Mouse (Mus musculus) adrenal gland, adult 2 months (tissue): ENCODE data around the gene Lrrc36. TPM values are rescaled to one million over a fixed set of nuclear protein-coding genes. Genes with fewer than 3 reads are reported as not detected.

Source experiments
- DNase-seq: peaks from one replicate; pipeline ENCODE4 v3.0.0; 2021
- polyA plus RNA-seq: library from polyadenylated mRNA; depleted of rRNA; stranded (reverse); fragments of >200 nt; gene quantifications from 2 replicates; pipeline ENCODE4 v1.2.3, GENCODE M21; 2012
- total RNA-seq, 2 experiments: library from RNA; stranded (reverse); gene quantifications; 2 replicates each; pipeline ENCODE4 v1.2.3; 2021

Lrrc36 gene
- total and polyA plus RNA-seq, 3 experiments: 1.5 to 3.0 (median 2.7) TPM

- no peak for DNase-seq
Measured at GRCm38 (mm10) chr8:105431743-105432515, 18.6 kb downstream of the Lrrc36 start.

DNA sequence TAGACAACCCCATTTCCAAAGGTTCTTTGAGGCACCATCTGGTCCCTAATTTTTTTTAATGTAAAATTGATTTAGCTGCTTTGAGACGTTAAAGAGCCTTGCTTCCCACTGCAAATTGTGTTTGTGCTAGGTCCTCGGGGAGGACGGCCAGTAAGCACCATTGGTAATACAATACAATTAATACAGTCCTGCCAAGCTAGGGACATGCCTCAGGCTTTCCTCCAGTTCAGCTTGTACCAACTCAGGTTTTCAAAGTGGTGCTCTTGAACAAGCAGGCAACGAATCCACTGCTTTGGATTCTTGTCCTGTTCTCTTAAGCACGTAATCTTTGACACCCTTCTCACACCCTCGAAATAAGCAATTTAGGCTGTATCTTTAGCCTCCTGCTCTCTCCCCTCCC lies 19.6 kb downstream of the Lrrc36 start:
- no peak for DNase-seq

- DNase-seq: no peak
Measured at GRCm38 (mm10) chr8:105433511-105433910, 20.1 kb downstream of the Lrrc36 start.

GRCm38 (mm10) chr8:105434136-105434535 lies 20.8 kb downstream of the Lrrc36 start:
- DNase-seq: no peak

DNA sequence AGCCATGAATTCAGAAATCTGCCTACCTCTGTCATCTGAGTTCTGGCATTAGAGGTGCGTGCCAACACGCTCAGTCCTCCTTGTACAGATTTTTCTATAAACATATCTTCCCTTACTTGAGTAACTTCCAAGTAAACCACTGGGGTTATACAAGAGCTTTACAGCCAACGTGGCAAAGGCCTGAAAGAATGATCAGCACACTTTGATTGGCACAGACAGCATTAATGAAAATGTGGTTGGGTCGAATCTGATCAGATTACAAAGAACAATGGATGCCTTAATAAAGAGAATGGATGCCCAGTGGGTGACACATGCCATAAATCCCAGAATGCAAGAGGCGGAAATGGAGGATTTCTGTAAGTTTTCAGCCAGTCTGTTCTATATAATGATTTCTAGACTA lies 22.8 kb downstream of the Lrrc36 start:
- no peak for DNase-seq

GRCm38 (mm10) chr8:105437078-105437748 lies 23.8 kb downstream of the Lrrc36 start:
- no peak for DNase-seq

DNA sequence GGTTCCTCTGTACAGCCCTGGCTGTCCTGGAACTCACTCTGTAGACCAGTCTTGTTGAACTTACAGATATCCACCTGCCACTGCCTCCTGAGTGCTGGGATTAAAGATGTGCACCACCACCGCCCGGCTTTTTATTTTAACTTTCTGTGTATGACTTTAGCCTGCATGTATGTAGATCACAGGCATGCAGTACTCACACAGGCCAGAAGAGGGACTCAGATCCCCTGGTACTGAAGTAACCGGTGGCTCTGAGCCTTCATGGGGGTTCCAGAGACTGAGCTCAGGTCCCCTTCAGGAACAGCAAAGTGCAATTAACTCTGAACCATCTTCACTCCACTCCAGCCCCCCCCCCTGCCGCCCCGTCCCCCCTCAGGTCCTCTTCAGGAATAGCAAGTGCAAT lies 25.5 kb downstream of the Lrrc36 start:
- no peak for DNase-seq

DNA sequence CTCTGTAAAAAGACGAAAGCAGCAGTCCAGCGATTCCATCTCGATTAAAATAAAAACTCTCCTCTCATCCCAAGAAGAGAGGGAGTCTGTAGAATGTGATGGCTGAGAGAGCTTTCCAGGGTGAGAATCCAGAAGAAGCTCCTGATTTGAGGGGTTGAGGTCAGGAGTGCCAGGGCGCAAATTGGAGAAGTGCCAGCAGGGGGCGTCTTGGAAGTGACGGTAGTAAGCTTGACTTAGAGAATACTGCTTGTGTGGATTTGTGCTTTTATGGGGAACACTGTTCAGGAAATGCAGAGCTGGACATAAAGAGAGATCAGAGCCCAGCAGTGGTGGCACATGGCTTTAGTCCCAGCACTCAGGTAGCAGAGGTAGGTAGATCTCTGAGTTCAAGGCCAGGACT lies 28.1 kb downstream of the Lrrc36 start:
- DNase-seq: no peak

DNA sequence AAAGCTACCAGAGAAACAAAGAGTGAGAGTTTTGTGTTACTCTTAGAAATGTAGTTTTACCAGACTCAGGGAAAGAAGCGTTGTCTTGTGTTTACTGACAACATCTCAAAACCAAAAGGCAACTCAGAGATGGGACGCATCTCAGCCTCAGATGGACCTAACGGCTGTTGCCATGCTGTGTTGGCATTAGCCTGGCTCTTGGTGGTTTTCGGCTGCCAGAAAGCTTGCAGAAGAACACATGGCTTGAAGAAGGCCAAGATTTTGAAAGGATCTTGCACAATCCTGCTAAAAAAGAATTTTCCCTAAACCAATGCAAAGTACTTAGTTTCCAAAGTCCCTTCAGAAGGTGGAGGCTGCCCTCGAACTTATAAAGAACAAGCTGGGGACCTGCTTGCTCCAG lies 29.3 kb downstream of the Lrrc36 start:
- no peak for DNase-seq

- no peak for DNase-seq
Measured at GRCm38 (mm10) chr8:105445296-105446126, 32.1 kb downstream of the Lrrc36 start.

DNA sequence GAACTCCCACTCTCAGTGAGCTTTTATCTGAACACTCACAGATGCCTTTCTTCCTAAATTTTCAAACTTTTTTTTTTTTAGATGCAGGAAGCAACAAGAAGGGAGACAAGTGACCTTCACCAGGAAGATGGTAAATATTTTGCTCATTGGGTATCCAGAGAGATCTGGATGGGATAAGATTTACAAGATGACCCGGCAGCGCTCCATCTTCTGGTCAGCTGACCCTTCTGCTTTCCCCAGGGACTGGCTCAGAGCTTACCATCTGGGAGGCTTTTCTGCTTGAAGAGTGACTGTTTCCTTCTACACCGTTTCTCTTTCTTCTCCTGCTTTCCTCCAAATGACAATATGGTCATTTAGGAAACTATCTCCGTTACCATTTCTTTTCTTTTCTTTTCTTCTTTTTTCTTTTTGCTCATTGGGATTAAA lies 32.8 kb downstream of the Lrrc36 start:
- no peak for DNase-seq

DNA sequence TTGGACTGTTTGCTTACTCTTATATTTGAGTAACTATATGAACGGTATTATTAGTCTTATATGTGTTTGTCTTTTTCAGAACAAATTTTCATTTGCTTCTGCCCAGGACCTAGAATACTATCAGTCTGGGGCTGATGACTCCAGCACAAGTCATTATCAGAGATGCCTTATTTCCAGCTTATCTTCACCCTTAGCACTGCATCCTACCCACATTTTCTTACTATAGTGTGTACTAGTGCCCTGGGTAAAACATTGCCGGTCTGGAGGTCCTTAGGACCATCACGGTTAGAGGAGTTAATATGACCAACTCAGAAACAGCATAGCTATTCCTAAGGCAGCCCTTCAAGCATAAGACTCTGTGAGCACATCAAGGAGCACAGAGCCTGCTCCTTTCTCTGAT lies 34.8 kb downstream of the Lrrc36 start:
- no peak for DNase-seq

- no peak for DNase-seq
Measured at GRCm38 (mm10) chr8:105448596-105448995, 35.2 kb downstream of the Lrrc36 start.

DNA sequence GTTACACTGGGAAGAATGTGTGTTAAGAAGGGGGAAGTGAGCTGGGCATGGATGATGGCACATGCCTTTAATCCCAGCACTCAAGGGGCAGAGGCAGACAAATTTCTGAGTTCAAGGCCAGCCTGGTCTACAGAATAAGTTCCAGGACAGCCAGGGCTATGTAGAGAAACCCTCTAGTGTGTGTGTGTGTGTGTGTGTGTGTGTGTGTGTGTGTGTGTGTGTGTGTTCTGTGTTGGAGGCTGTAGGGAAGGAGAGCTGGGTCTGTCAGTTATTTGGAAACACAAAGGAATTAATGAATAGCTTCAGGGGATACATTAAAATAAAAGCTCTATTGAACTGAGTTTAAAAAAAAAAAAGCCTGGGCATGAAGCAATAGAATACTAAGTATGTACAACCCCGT lies 37.6 kb downstream of the Lrrc36 start:
- no peak for DNase-seq

DNA sequence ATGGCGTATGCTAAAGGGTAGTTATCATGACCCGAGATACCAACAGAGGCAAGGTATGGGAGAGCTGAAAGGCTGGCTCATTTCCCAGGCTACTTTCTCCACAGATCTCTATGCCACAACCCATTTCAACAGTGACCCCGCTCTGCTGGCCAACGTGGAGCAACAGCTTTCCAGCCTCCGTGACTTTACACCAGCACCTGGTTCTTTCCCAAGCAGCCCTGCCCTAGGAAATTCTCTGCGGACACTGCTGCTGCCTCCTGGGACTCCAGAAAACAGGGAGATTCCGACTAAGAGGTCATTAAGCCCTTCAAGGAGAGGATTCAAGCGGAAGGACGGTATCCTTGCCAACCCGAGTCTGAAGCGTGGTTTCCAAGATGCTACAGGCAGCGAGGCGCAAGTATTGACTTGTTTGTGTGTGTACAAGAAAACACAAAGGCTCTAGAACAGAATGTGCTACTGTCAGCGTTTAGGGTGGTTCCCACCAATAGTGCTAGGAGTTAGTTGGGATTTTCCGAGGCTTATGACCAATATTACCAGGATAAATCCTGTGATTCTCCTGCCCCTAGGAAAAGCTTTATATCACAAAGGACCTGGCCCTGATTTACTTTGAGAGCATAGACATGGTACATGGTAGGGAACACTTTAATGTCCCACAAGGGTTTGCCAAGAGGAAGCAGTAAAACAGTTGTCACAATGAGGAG lies 38.7 kb downstream of the Lrrc36 start:
- no peak for DNase-seq

DNA sequence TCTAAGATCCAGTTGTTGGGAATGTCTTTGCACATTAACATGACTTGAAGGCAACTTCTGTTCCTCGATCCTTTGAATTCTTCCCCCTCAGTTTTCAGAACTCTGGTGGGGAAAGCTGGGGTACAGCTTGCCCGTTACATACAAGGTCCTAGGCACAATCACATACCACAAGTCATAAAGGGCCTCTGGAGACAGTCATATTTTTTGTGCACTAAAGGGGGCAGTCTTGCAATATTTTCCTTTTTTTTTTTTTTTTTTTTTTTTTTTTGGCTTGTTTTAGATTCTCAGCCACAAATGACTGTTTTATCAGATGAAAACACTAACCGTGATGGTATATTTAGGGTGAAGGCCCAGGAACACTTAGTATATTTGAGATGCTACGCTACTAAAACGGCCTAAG lies 39.9 kb downstream of the Lrrc36 start:
- no peak for DNase-seq

- peak; percentile 46 for DNase-seq
Measured at GRCm38 (mm10) chr8:105454088-105454487, 40.7 kb downstream of the Lrrc36 start.

- DNase-seq: no peak
Measured at GRCm38 (mm10) chr8:105455218-105455617, 41.8 kb downstream of the Lrrc36 start.

GRCm38 (mm10) chr8:105461085-105461803 lies 47.9 kb downstream of the Lrrc36 start:
- no peak for DNase-seq

DNA sequence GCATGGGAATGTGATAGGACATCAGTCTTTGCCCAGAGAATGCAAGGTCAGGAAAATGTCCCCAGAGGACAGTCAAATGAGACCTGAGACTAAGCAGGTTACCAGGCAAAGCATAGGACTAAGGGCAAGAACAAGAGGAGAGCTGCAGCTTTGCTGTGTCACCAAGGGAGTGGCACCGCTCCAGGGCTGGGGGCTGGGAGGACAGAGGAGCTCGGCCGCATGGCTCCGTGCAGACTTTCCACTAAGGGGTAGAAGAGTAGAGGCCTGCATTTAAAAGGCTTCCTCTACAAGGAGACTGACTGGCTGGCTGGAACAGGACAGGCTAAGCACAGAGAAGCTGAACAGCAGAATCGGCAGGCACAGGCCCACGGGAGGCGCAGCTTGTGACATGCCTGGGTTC lies 51.2 kb downstream of the Lrrc36 start:
- DNase-seq: no peak

DNA sequence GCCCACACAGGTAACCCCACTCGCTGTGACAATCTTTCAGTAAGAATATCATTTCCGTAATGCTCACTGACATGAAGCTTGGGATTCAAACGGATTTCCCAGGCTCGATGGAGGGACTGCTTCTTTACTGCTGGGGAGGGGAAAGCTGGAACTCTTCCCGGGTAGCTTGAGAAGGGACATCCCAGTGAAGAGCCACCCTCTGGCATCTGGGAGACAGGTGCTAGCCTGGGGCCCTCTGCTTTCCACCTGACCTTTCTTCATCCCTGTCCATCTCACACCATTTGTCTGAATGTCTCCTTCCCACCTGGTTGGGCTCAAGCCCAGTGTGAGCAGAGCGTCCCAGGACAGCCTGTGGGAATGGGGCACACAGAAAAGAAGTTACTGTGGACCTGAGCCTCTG lies 52.9 kb downstream of the Lrrc36 start:
- no peak for DNase-seq
